Mouse (Mus musculus) left cerebral cortex, adult 18-20 months (tissue): ENCODE results near the gene Deup1. TPM values are rescaled to one million over a fixed set of nuclear protein-coding genes. Genes with fewer than 3 reads are reported as not detected.

Source experiments
- DNase-seq, 2 experiments: peaks; one replicate each; pipeline ENCODE4 v3.0.0; 2021 to 2022; ENCODE audit warnings: low spot score in 2 of 2, mixed read lengths in 1 of 2
- long read RNA-seq, 2 experiments: library from polyadenylated mRNA; stranded (forward); transcript quantifications; one replicate each; pipeline ENCODE4 v2.0.0; 2021
- total RNA-seq, 2 experiments: library from RNA; stranded (reverse); gene quantifications; 2 replicates each; pipeline ENCODE4 v1.2.3; 2021

Deup1 gene
- total RNA-seq, result under 1 TPM; 0.16 to 0.23 TPM
- long read RNA-seq, experiment 1, result 0 reads
- long read RNA-seq, experiment 2, partial matches to known transcripts, result 0 of 1 reads
- long read RNA-seq, experiment 2, other reads (novel, unspliced or antisense), result 1 of 1 reads

GRCm38 (mm10) chr9:15627785-15628287 lies at the start of gene Deup1:
Gene Deup1 (minus strand): TSS chr9:15627933.
- peak; percentile 9 to 52 for DNase-seq

- no peak for DNase-seq
These were observed 44.5 kb upstream of the Deup1 start for GRCm38 (mm10) chr9:15672251-15672650.

- no peak for DNase-seq
These were observed 42.3 kb upstream of the Deup1 start for GRCm38 (mm10) chr9:15670002-15670527.

GRCm38 (mm10) chr9:15669452-15669851 lies 41.7 kb upstream of the Deup1 start:
- DNase-seq, result no peak

- DNase-seq, result no peak
These were observed 36.9 kb upstream of the Deup1 start for GRCm38 (mm10) chr9:15664606-15665005.

- no peak for DNase-seq
These were observed 31.3 kb upstream of the Deup1 start for GRCm38 (mm10) chr9:15659069-15659468.

- no peak for DNase-seq
These were observed 30.6 kb upstream of the Deup1 start for GRCm38 (mm10) chr9:15658236-15658785.

- DNase-seq, result no peak
These were observed 25.3 kb upstream of the Deup1 start for GRCm38 (mm10) chr9:15653036-15653435.

GRCm38 (mm10) chr9:15649977-15650376 lies 22.2 kb upstream of the Deup1 start:
- DNase-seq, result no peak

- DNase-seq, result no peak
These were observed 349 bp downstream of the Deup1 start for GRCm38 (mm10) chr9:15627384-15627783.

- no peak for DNase-seq
These were observed 3.0 kb downstream of the Deup1 start for GRCm38 (mm10) chr9:15624739-15625138.

- DNase-seq, result no peak
These were observed 8.0 kb downstream of the Deup1 start for GRCm38 (mm10) chr9:15619767-15620166.

GRCm38 (mm10) chr9:15619020-15619590 lies 8.6 kb downstream of the Deup1 start:
- no peak for DNase-seq

- no peak for DNase-seq
These were observed 10.7 kb downstream of the Deup1 start for GRCm38 (mm10) chr9:15617061-15617460.

- DNase-seq, result no peak
These were observed 11.3 kb downstream of the Deup1 start for GRCm38 (mm10) chr9:15616471-15616870.

GRCm38 (mm10) chr9:15609280-15609930 lies 18.3 kb downstream of the Deup1 start:
- no peak for DNase-seq

GRCm38 (mm10) chr9:15607601-15608000 lies 20.1 kb downstream of the Deup1 start:
- DNase-seq, result no peak

GRCm38 (mm10) chr9:15603156-15603555 lies 24.6 kb downstream of the Deup1 start:
- no peak for DNase-seq

- DNase-seq, result no peak
These were observed 26.7 kb downstream of the Deup1 start for GRCm38 (mm10) chr9:15600859-15601540.

- no peak for DNase-seq
These were observed 27.4 kb downstream of the Deup1 start for GRCm38 (mm10) chr9:15600156-15600858.

GRCm38 (mm10) chr9:15596598-15596997 lies 31.1 kb downstream of the Deup1 start:
- no peak for DNase-seq
